Mouse (Mus musculus) cerebellum, adult 2 months (tissue): ENCODE results near the gene Spock1. TPM values are rescaled to one million over a fixed set of nuclear protein-coding genes. Genes with fewer than 3 reads are reported as not detected.
"Not testable (repeated sequence)": the region's sequence is repeated elsewhere in the genome, so short reads cannot be mapped to it uniquely, and the experiment has no call there.

Source experiments
- DNase-seq, 2 experiments: peaks; one replicate each; pipeline ENCODE4 v3.0.0; 2021
- H3K27ac ChIP-seq: fragments of 200-500 bp; 2 replicates; pipeline ENCODE4 v1.5.1; 2012; ENCODE audit warnings: low read length, control low read depth, inconsistent platforms; ENCODE audit not compliant: insufficient read depth
- H3K27me3 ChIP-seq: fragments of 200-500 bp; 2 replicates; pipeline ENCODE4 v1.6.1; 2012; ENCODE audit warnings: inconsistent platforms, mild to moderate bottlenecking, low read length, moderate library complexity; ENCODE audit not compliant: control insufficient read depth, insufficient read depth
- H3K4me1 ChIP-seq: fragments of 200-500 bp; 2 replicates; pipeline ENCODE4 v1.6.1; 2011; ENCODE audit warnings: low read length; ENCODE audit not compliant: control insufficient read depth, insufficient read depth
- H3K4me3 ChIP-seq: fragments of 200-500 bp; replicated peaks from 2 replicates; pipeline ENCODE3; 2011; ENCODE audit warnings: mild to moderate bottlenecking, low read depth, low read length, control low read depth; ENCODE audit not compliant: insufficient read depth
- CTCF ChIP-seq: fragments of 200-500 bp; IDR thresholded peaks from 2 replicates; pipeline ENCODE4 v1.5.1; 2011; ENCODE audit warnings: low read depth, mild to moderate bottlenecking, control low read depth, low read length, moderate library complexity, borderline replicate concordance; ENCODE audit not compliant: insufficient read depth
- POLR2A ChIP-seq: fragments of 200-500 bp; IDR thresholded peaks from 2 replicates; pipeline ENCODE4 v1.6.1; 2011; ENCODE audit warnings: low read length, control low read depth, borderline replicate concordance; ENCODE audit not compliant: insufficient read depth
- WGBS: fragments of 180-500 bp; shearing (Covaris S2); methylation state at CpG from one replicate; pipeline ENCODE4 v1.1.7; 2018; 5-methylcytosine and 5-hydroxymethylcytosine counted together
- polyA plus RNA-seq: library from polyadenylated mRNA; depleted of rRNA; stranded (reverse); fragments of >200 nt; gene quantifications from 2 replicates; pipeline ENCODE4 v1.2.3, GENCODE M21; 2012

Gene Spock1
- polyA plus RNA-seq, 1 experiment = 144 TPM

GRCm38 (mm10) chr13:57476700-57477099 lies 431.4 kb downstream of the Spock1 start:
- no peaks in the 10 kb centered on the region for H3K27me3 ChIP-seq
- WGBS = 36% methylated on average over 6 of the region's 6 CpGs
- TF ChIP-seq CTCF (peak; percentile 56; the same call in 1 of the 2 replicates), POLR2A (no peak)
- DNase-seq = peak; percentile 52 to 58
- no peaks in the 10 kb centered on the region for H3K4me1 ChIP-seq
- H3K27ac ChIP-seq = no peak overlapping the region
- H3K4me3 ChIP-seq = no peak overlapping the region

DNA sequence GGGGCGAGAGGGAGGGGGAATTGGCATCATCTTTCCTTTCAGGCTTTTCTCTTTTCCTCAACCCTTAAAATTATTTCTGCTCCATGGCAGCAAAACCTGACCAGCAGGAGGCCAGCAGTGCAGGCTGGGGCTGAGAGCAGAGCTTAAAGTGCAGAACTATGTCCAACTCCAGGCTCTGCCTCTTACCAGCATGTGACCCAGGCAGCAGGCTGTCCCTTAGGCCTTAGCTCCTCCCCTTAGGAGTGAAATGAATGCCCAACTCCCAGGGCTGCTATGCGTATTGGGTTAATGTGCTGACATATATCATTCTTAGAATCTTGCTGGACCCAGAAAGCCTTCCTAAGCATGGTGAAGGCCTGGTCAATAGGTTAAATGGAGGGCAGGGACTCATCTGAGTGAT lies 434.1 kb downstream of the Spock1 start:
- no peaks in the 10 kb centered on the region for H3K27me3 ChIP-seq
- DNase-seq = no peak
- no peaks in the 10 kb centered on the region for H3K4me1 ChIP-seq
- WGBS = 55% methylated on average over 2 of the region's 2 CpGs
- no peak overlapping the region for H3K4me3 ChIP-seq
- no peak for TF ChIP-seq POLR2A
- no peak for TF ChIP-seq CTCF
- no peak overlapping the region for H3K27ac ChIP-seq

DNA sequence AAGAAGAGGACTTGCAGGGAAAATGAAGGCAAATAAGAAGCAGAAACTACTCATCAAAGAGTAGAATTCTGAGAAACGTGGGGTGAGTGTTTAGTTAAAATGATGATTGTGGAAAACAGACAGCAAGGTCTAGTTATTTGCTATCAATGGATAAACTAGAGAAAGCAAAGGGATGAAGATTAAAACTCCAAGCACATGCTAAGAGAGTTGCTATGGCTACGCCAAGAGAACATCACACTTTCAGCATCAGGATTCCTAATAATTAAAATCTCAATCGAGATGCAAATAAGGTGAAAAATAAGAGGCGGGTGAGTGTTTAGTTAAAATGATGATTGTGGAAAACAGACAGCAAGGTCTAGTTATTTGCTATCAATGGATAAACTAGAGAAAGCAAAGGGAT lies 437.2 kb downstream of the Spock1 start:
- 85% methylated on average over 4 of the region's 4 CpGs for WGBS

DNA sequence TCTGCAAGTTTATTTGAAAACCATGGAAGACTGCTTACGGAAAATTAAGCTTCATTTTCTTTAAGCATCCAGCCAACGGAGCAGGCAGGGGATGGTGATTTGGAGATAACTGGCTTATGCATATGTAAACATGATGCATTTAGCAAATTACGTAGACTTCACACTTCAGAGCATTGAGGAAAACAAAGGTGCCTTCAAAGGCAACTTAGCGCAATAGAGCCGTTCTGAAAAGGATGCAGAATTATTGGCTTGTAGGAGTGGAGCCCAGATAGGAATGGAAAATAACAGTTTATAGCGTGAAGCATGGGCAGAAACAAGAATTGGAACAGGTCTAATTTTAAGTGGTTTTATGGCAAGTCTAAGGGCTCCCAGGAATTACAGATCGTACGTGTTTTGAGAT lies 448.2 kb downstream of the Spock1 start:
- no peaks in the 10 kb centered on the region for H3K4me1 ChIP-seq
- no peak overlapping the region for H3K4me3 ChIP-seq
- WGBS = 91% methylated on average over 8 of the region's 8 CpGs
- no peak for DNase-seq
- no peak overlapping the region for H3K27ac ChIP-seq
- no peaks in the 10 kb centered on the region for H3K27me3 ChIP-seq
- TF ChIP-seq CTCF = no peak
- no peak for TF ChIP-seq POLR2A

More for the DNA sequence above, 437.2 kb downstream of the Spock1 start:
- not testable (repeated sequence) for DNase-seq, H3K27ac ChIP-seq, H3K4me1 ChIP-seq, H3K4me3 ChIP-seq, H3K27me3 ChIP-seq

GRCm38 (mm10) chr13:57450189-57450821 lies 457.8 kb downstream of the Spock1 start:
- WGBS = 48% methylated on average over 11 of the region's 11 CpGs
- no peak for TF ChIP-seq POLR2A
- no peak for TF ChIP-seq CTCF

GRCm38 (mm10) chr13:57448906-57449305 lies 459.2 kb downstream of the Spock1 start:
- WGBS = 80% methylated on average over 7 of the region's 7 CpGs
- TF ChIP-seq CTCF (no peak), POLR2A (no peak)
- Histone ChIP-seq H3K27me3 (no peaks in the 10 kb centered on the region), H3K4me1 (no peaks in the 10 kb centered on the region), H3K4me3 (no peak overlapping the region), H3K27ac (no peak overlapping the region)
- no peak for DNase-seq

More at GRCm38 (mm10) chr13:57450189-57450821, 457.8 kb downstream of the Spock1 start:
- Histone ChIP-seq H3K27me3 (no peaks in the 10 kb centered on the region), H3K27ac (no peak overlapping the region), H3K4me3 (no peak overlapping the region), H3K4me1 (no peaks in the 10 kb centered on the region)
- no peak for DNase-seq

DNA sequence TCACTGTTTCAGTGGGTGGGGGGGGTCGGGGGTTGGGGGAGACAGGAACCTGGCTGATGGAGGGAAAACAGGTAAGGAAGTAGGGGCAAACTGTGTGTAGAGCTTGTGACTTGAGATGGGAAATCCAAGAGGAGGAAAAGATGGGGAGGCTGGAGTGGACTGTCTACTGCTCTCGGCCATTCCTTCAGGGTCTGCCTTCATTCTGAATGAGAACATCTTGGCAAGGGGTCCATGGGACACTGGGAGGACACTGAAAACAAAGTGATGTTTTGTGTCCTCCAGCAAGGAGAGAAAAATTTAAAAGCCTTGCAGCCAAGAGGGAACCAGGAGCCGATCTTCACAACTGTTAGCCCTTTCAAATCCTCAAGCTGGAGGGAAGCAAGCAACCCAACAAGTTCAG lies 463.2 kb downstream of the Spock1 start:
- 75% methylated on average over 3 of the region's 3 CpGs for WGBS
- Histone ChIP-seq H3K4me3 (no peak overlapping the region), H3K27ac (no peak overlapping the region), H3K27me3 (no peaks in the 10 kb centered on the region), H3K4me1 (no peaks in the 10 kb centered on the region)
- DNase-seq = no peak
- TF ChIP-seq POLR2A (no peak), CTCF (no peak)

- Histone ChIP-seq H3K27ac (no peak overlapping the region), H3K4me1 (no peaks in the 10 kb centered on the region), H3K4me3 (no peak overlapping the region), H3K27me3 (no peaks in the 10 kb centered on the region)
- no peak for TF ChIP-seq CTCF
- TF ChIP-seq POLR2A = no peak
- DNase-seq = peak; percentile 24 to 34
- WGBS = 31% methylated on average over 7 of the region's 7 CpGs
Observed at GRCm38 (mm10) chr13:57440111-57440510, 468.0 kb downstream of the Spock1 start.
